Mouse (Mus musculus) thymus, postnatal 25 days (tissue): ENCODE data around the gene Tspan10.

Source experiments
- DNase-seq: peaks from one replicate; pipeline ENCODE4 v3.0.0; 2022

The Tspan10 gene

GRCm38 (mm10) chr11:120493911-120494310 is 51.5 kb downstream of the Tspan10 start:
- no peak for DNase-seq
